Mouse (Mus musculus): Measurements from ENCODE around the gene Pcyox1. TPM values are rescaled to one million over a fixed set of nuclear protein-coding genes. Genes with fewer than 3 reads are reported as not detected.
A peak's percentile ranks its signal among the peaks of the same experiment; 100 is the strongest.

Pcyox1 gene
- polyA plus RNA-seq, 1 experiment from 2014 or later = 88.4 TPM

GRCm38 (mm10) chr6:86426358-86426757 lies 29.4 kb upstream of the Pcyox1 start, which contains the start of gene Gm44790:
Gm44790 (plus strand) TSS chr6:86426658.
- Histone ChIP-seq H3K9me3 (ENCODE audit: control insufficient read depth, low read length) (no peaks in the 10 kb centered on the region), H3K9ac (ENCODE audit: low read depth, low read length) (no peak within 1 kb of the TSS), H3K36me3 (ENCODE audit: control insufficient read depth, insufficient read depth, low read length) (peaks cover 43% of the 10 kb centered on the region), H3K4me1 (ENCODE audit: control insufficient read depth, insufficient read depth, low read depth, low read length) (no peaks in the 10 kb centered on the region), H3K27ac (ENCODE audit: low read depth, low read length) (no peak within 1 kb of the TSS), H3K27me3 (replicated peaks; ENCODE audit: control insufficient read depth, insufficient read depth, low read length) (no peaks in the 10 kb centered on the region), H3K4me3 (ENCODE audit: low read length) (no peak within 1 kb of the TSS), H3K4me2 (ENCODE audit: low read length) (no peak within 1 kb of the TSS)
- no peak for ATAC-seq
- 98% methylated on average over 1 of the region's 1 CpGs for WGBS

- 73% methylated on average over 6 of the region's 6 CpGs for WGBS
- H3K27ac ChIP-seq (ENCODE audit: low read depth, low read length) = no peak overlapping the region
These were observed 23.5 kb upstream of the Pcyox1 start for GRCm38 (mm10) chr6:86420491-86420890.

GRCm38 (mm10) chr6:86419239-86419638 lies 22.3 kb upstream of the Pcyox1 start:
- Histone ChIP-seq H3K36me3 (ENCODE audit: control insufficient read depth, insufficient read depth, low read length) (peaks cover 43% of the 10 kb centered on the region), H3K9ac (ENCODE audit: low read depth, low read length) (no peak overlapping the region), H3K27me3 (replicated peaks; ENCODE audit: control insufficient read depth, insufficient read depth, low read length) (no peaks in the 10 kb centered on the region), H3K4me1 (ENCODE audit: control insufficient read depth, insufficient read depth, low read depth, low read length) (no peaks in the 10 kb centered on the region), H3K27ac (ENCODE audit: low read depth, low read length) (no peak overlapping the region), H3K4me2 (ENCODE audit: low read length) (no peak overlapping the region), H3K4me3 (ENCODE audit: low read length) (no peak overlapping the region), H3K9me3 (ENCODE audit: control insufficient read depth, low read length) (no peaks in the 10 kb centered on the region)
- 91% methylated on average over 3 of the region's 3 CpGs for WGBS
- ATAC-seq = no peak

More at GRCm38 (mm10) chr6:86420491-86420890, 23.5 kb upstream of the Pcyox1 start:
- no peak overlapping the region for H3K4me3 ChIP-seq (ENCODE audit: low read length)
- no peaks in the 10 kb centered on the region for H3K27me3 ChIP-seq (replicated peaks; ENCODE audit: control insufficient read depth, insufficient read depth, low read length)
- H3K9ac ChIP-seq (ENCODE audit: low read depth, low read length) = no peak overlapping the region
- no peaks in the 10 kb centered on the region for H3K4me1 ChIP-seq (ENCODE audit: control insufficient read depth, insufficient read depth, low read depth, low read length)
- no peak overlapping the region for H3K4me2 ChIP-seq (ENCODE audit: low read length)
- peaks cover 43% of the 10 kb centered on the region for H3K36me3 ChIP-seq (ENCODE audit: control insufficient read depth, insufficient read depth, low read length)
- no peak for ATAC-seq
- no peaks in the 10 kb centered on the region for H3K9me3 ChIP-seq (ENCODE audit: control insufficient read depth, low read length)

GRCm38 (mm10) chr6:86418711-86419110 lies 21.8 kb upstream of the Pcyox1 start:
- Histone ChIP-seq H3K9ac (ENCODE audit: low read depth, low read length) (no peak overlapping the region), H3K4me3 (ENCODE audit: low read length) (no peak overlapping the region), H3K27me3 (replicated peaks; ENCODE audit: control insufficient read depth, insufficient read depth, low read length) (no peaks in the 10 kb centered on the region), H3K27ac (ENCODE audit: low read depth, low read length) (no peak overlapping the region), H3K9me3 (ENCODE audit: control insufficient read depth, low read length) (no peaks in the 10 kb centered on the region), H3K4me2 (ENCODE audit: low read length) (no peak overlapping the region), H3K4me1 (ENCODE audit: control insufficient read depth, insufficient read depth, low read depth, low read length) (no peaks in the 10 kb centered on the region), H3K36me3 (ENCODE audit: control insufficient read depth, insufficient read depth, low read length) (peaks cover 43% of the 10 kb centered on the region)
- no peak for ATAC-seq
- 91% methylated on average over 6 of the region's 6 CpGs for WGBS

- no peak for ATAC-seq
- H3K4me1 ChIP-seq (ENCODE audit: control insufficient read depth, insufficient read depth, low read depth, low read length) = peaks cover 20% of the 10 kb centered on the region
These were observed 9.4 kb upstream of the Pcyox1 start for GRCm38 (mm10) chr6:86406306-86406705.

GRCm38 (mm10) chr6:86404996-86405395 lies 8.0 kb upstream of the Pcyox1 start:
- under 1% methylated on average over 11 of the region's 11 CpGs for WGBS
- Histone ChIP-seq H3K36me3 (ENCODE audit: control insufficient read depth, insufficient read depth, low read length) (no peaks in the 10 kb centered on the region), H3K27ac (ENCODE audit: low read depth, low read length) (peak overlapping the region; percentile 100), H3K4me3 (ENCODE audit: low read length) (peak overlapping the region; percentile 64), H3K4me2 (ENCODE audit: low read length) (peak overlapping the region; percentile 84), H3K9me3 (ENCODE audit: control insufficient read depth, low read length) (no peaks in the 10 kb centered on the region), H3K9ac (ENCODE audit: low read depth, low read length) (peak overlapping the region; percentile 99), H3K27me3 (replicated peaks; ENCODE audit: control insufficient read depth, insufficient read depth, low read length) (no peaks in the 10 kb centered on the region), H3K4me1 (ENCODE audit: control insufficient read depth, insufficient read depth, low read depth, low read length) (peaks cover 24% of the 10 kb centered on the region)
- no peak for ATAC-seq

More at GRCm38 (mm10) chr6:86406306-86406705, 9.4 kb upstream of the Pcyox1 start:
- Histone ChIP-seq H3K9ac (ENCODE audit: low read depth, low read length) (no peak overlapping the region; the same call in 1 of the 2 replicates), H3K27me3 (replicated peaks; ENCODE audit: control insufficient read depth, insufficient read depth, low read length) (no peaks in the 10 kb centered on the region), H3K9me3 (ENCODE audit: control insufficient read depth, low read length) (no peaks in the 10 kb centered on the region), H3K36me3 (ENCODE audit: control insufficient read depth, insufficient read depth, low read length) (no peaks in the 10 kb centered on the region), H3K27ac (ENCODE audit: low read depth, low read length) (no peak overlapping the region), H3K4me2 (ENCODE audit: low read length) (peak overlapping the region; percentile 84), H3K4me3 (ENCODE audit: low read length) (peak overlapping the region; percentile 26)

GRCm38 (mm10) chr6:86404100-86404861 lies 7.3 kb upstream of the Pcyox1 start, which contains the start of gene Tia1:
Tia1 (plus strand) TSS chr6:86404219.
- Histone ChIP-seq H3K36me3 (ENCODE audit: control insufficient read depth, insufficient read depth, low read length) (no peaks in the 10 kb centered on the region), H3K4me1 (ENCODE audit: control insufficient read depth, insufficient read depth, low read depth, low read length) (peaks cover 18% of the 10 kb centered on the region), H3K4me3 (ENCODE audit: low read length) (peak within 1 kb of the TSS; percentile 64), H3K27ac (ENCODE audit: low read depth, low read length) (peak within 1 kb of the TSS; percentile 100), H3K4me2 (ENCODE audit: low read length) (peak within 1 kb of the TSS; percentile 84), H3K9ac (ENCODE audit: low read depth, low read length) (peak within 1 kb of the TSS; percentile 99), H3K27me3 (replicated peaks; ENCODE audit: control insufficient read depth, insufficient read depth, low read length) (no peaks in the 10 kb centered on the region), H3K9me3 (ENCODE audit: control insufficient read depth, low read length) (no peaks in the 10 kb centered on the region)
- WGBS = under 1% methylated on average over 61 of the region's 62 CpGs
- peak; percentile 98 for ATAC-seq

GRCm38 (mm10) chr6:86403728-86404099 lies 6.8 kb upstream of the Pcyox1 start:
- peak; percentile 83 for ATAC-seq

GRCm38 (mm10) chr6:86402681-86403607 lies 6.0 kb upstream of the Pcyox1 start:
- H3K4me3 ChIP-seq (ENCODE audit: low read length) = peak overlapping the region; percentile 64
- H3K4me2 ChIP-seq (ENCODE audit: low read length) = peak overlapping the region; percentile 60
- peak overlapping the region; percentile 35; the same call in 1 of the 2 replicates for H3K9ac ChIP-seq (ENCODE audit: low read depth, low read length)
- no peaks in the 10 kb centered on the region for H3K27me3 ChIP-seq (replicated peaks; ENCODE audit: control insufficient read depth, insufficient read depth, low read length)
- WGBS = 40% methylated on average over 12 of the region's 12 CpGs
- H3K36me3 ChIP-seq (ENCODE audit: control insufficient read depth, insufficient read depth, low read length) = no peaks in the 10 kb centered on the region
- H3K9me3 ChIP-seq (ENCODE audit: control insufficient read depth, low read length) = no peaks in the 10 kb centered on the region
- peaks cover 18% of the 10 kb centered on the region for H3K4me1 ChIP-seq (ENCODE audit: control insufficient read depth, insufficient read depth, low read depth, low read length)
- ATAC-seq = no peak
- H3K27ac ChIP-seq (ENCODE audit: low read depth, low read length) = no peak overlapping the region

More at GRCm38 (mm10) chr6:86403728-86404099, 6.8 kb upstream of the Pcyox1 start:
- no peaks in the 10 kb centered on the region for H3K27me3 ChIP-seq (replicated peaks; ENCODE audit: control insufficient read depth, insufficient read depth, low read length)
- H3K36me3 ChIP-seq (ENCODE audit: control insufficient read depth, insufficient read depth, low read length) = no peaks in the 10 kb centered on the region
- peak overlapping the region; percentile 64 for H3K4me3 ChIP-seq (ENCODE audit: low read length)
- no peaks in the 10 kb centered on the region for H3K9me3 ChIP-seq (ENCODE audit: control insufficient read depth, low read length)
- H3K9ac ChIP-seq (ENCODE audit: low read depth, low read length) = peak overlapping the region; percentile 99
- under 1% methylated on average over 15 of the region's 15 CpGs for WGBS
- H3K27ac ChIP-seq (ENCODE audit: low read depth, low read length) = peak overlapping the region; percentile 100
- H3K4me2 ChIP-seq (ENCODE audit: low read length) = peak overlapping the region; percentile 60
- H3K4me1 ChIP-seq (ENCODE audit: control insufficient read depth, insufficient read depth, low read depth, low read length) = peaks cover 18% of the 10 kb centered on the region

All from hindbrain, embryonic 16.5 days (tissue).